Mouse (Mus musculus): ENCODE data around the gene Tnni2.

GRCm38 (mm10) chr7:142470808-142471413 lies 29.3 kb downstream of the Tnni2 start:
- TF ChIP-seq TAL1 (IDR thresholded peaks at IDR 0.05; ENCODE audit: low read length) (no peak), GATA1 (IDR thresholded peaks at IDR 0.05; ENCODE audit: low read length) (no peak)
